Mouse (Mus musculus): Measurements from ENCODE around the gene Sass6. TPM values are rescaled to one million over a fixed set of nuclear protein-coding genes. Genes with fewer than 3 reads are reported as not detected.

The Sass6 gene
- total and polyA plus RNA-seq, 3 experiments, result 10.0 to 23.1 (median 12.4) TPM

DNA sequence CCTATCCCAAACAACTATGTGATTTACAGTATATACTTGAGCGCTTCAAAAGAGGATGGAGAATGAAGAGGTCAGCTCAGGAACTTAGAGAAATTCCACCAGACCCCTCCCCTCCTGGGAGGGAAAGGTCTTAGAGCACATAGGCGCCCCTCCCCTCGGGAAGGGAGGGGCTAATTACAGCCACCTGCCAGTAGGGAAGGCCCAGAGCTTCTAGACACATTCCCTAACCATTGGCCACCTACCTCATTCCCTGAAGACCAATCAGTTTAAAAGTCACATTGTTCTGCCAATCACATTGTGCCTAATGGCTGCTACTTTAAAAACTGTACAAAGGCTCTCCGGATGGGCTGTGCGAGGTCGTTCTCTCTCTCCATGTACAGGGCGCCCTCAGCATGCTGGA is 27.9 kb downstream of the Sass6 start:
- no peak overlapping the region for H3K9ac ChIP-seq (ENCODE audit: insufficient read depth, low read depth)
- no peaks in the 10 kb centered on the region for H3K27me3 ChIP-seq (replicated peaks)
- no peaks in the 10 kb centered on the region for H3K79me2 ChIP-seq (replicated peaks; ENCODE audit: control insufficient read depth, extremely low read depth, insufficient read depth, poor library complexity, severe bottlenecking)
- no peak for DNase-seq (ENCODE audit: extremely low read depth)
- in situ Hi-C loops (cut with MboI; ENCODE audit: low pct_ligation_motif_present, low pct_unique_long_range_greater_than_20kb, low sequenced_read_pairs), result no loop called here
- H3K4me1 ChIP-seq (ENCODE audit: control insufficient read depth in 1 of 2, insufficient read depth in 2 of 2), result peaks cover 2 to 5% of the 10 kb centered on the region in 2 experiments; a peak in 1 of 4 replicates
- H3K27ac ChIP-seq (ENCODE audit: insufficient read depth, low read depth), result no peak overlapping the region
- dilution Hi-C loops (cut with MboI; ENCODE audit: extremely low pct_ligation_motif_present, extremely low pct_unique_long_range_greater_than_20kb, low sequenced_read_pairs), result no loop called here
- peaks cover 16 to 66% of the 10 kb centered on the region in 2 experiments for H3K36me3 ChIP-seq (replicated peaks in 1 of 2; ENCODE audit: control insufficient read depth in 1 of 2, insufficient read depth in 1 of 2, low read length in 1 of 2)
- no peak for TF ChIP-seq PAX5 (IDR thresholded peaks at IDR 0.05; ENCODE audit: low read length)
- TF ChIP-seq JUND (conservative IDR thresholded peaks at IDR 0.05; ENCODE audit: low read depth, low read length), result no peak
- TF ChIP-seq USF2 (conservative IDR thresholded peaks at IDR 0.05; ENCODE audit: low read depth, low read length), result no peak
- no peak for TF ChIP-seq CHD1 (IDR thresholded peaks at IDR 0.05; ENCODE audit: low read depth, low read length)
- no peak for TF ChIP-seq ZC3H11A (IDR thresholded peaks at IDR 0.05; ENCODE audit: low read depth, low read length)
- no peak for TF ChIP-seq ZNF384 (IDR thresholded peaks at IDR 0.05; ENCODE audit: low read depth, low read length)
- TF ChIP-seq POLR2A (IDR thresholded peaks at IDR 0.05; ENCODE audit: low read depth, low read length), result no peak
- TF ChIP-seq MAX (IDR thresholded peaks at IDR 0.05; ENCODE audit: low read length), result no peak
- TF ChIP-seq KAT2A (IDR thresholded peaks at IDR 0.05; ENCODE audit: insufficient replicate concordance, low read length), result no peak
- TF ChIP-seq HCFC1 (IDR thresholded peaks at IDR 0.05; ENCODE audit: low read depth, low read length), result no peak
- TF ChIP-seq MYC (IDR thresholded peaks at IDR 0.05; ENCODE audit: low read depth, low read length), result no peak
- no peak for TF ChIP-seq BHLHE40 (IDR thresholded peaks at IDR 0.05; ENCODE audit: low read depth, low read length)
- TF ChIP-seq CTCF (conservative IDR thresholded peaks at IDR 0.05 in 1 of 2, IDR thresholded peaks at IDR 0.05 in 1 of 2; ENCODE audit: low read depth in 2 of 2, low read length in 2 of 2), result no peak
- H3K4me3 ChIP-seq (replicated peaks in 1 of 3; ENCODE audit: low read depth in 2 of 3, low read length in 2 of 3, poor library complexity in 1 of 3), result no peak overlapping the region
- H3K9me3 ChIP-seq (replicated peaks; ENCODE audit: low read length), result no peaks in the 10 kb centered on the region
- no peak overlapping the region for H3K4me2 ChIP-seq (ENCODE audit: insufficient read depth, low read depth, poor library complexity, severe bottlenecking)

DNA sequence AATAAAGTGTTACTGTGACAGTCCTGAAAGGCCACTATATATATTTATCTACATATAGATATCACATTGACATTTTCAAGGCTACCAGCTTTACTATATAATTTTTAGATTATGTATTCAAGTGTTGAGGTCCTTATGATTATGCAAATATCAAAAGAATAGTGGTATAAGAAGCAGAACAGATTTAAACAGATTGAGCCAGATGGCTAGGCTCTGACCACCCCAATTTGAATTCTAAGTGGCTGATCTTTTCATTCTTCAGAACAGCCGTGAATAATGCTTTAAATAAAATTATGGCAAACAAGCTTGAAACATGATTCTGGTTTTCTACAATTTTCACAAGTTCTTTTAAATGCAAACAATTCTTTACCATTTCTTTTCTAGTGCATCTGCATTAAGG is 36.7 kb downstream of the Sass6 start:
- no peaks in the 10 kb centered on the region; the same call in 1 of the 2 replicates for H3K79me2 ChIP-seq (replicated peaks; ENCODE audit: control insufficient read depth, extremely low read depth, insufficient read depth, poor library complexity, severe bottlenecking)
- no peak for TF ChIP-seq MAZ (IDR thresholded peaks at IDR 0.05; ENCODE audit: low read depth, low read length)
- TF ChIP-seq MXI1 (IDR thresholded peaks at IDR 0.05; ENCODE audit: low read depth, low read length), result no peak
- TF ChIP-seq SMC3 (IDR thresholded peaks at IDR 0.05; ENCODE audit: low read depth, low read length), result no peak
- no peak for TF ChIP-seq BHLHE40 (IDR thresholded peaks at IDR 0.05; ENCODE audit: low read depth, low read length)
- H3K27me3 ChIP-seq (replicated peaks), result no peaks in the 10 kb centered on the region
- H3K27ac ChIP-seq (ENCODE audit: insufficient read depth, low read depth), result no peak overlapping the region
- H3K9me3 ChIP-seq (replicated peaks; ENCODE audit: low read length), result no peaks in the 10 kb centered on the region
- in situ Hi-C loops (cut with MboI; ENCODE audit: low pct_ligation_motif_present, low pct_unique_long_range_greater_than_20kb, low sequenced_read_pairs) (no loop called here), dilution Hi-C loops (cut with MboI; ENCODE audit: extremely low pct_ligation_motif_present, extremely low pct_unique_long_range_greater_than_20kb, low sequenced_read_pairs) (no loop called here)
- no peak for DNase-seq (ENCODE audit: extremely low read depth)
- peaks cover 0 to 4% of the 10 kb centered on the region in 2 experiments; a peak in 1 of 4 replicates for H3K4me1 ChIP-seq (ENCODE audit: control insufficient read depth in 1 of 2, insufficient read depth in 2 of 2)
- no peak overlapping the region for H3K4me3 ChIP-seq (replicated peaks in 1 of 3; ENCODE audit: low read depth in 2 of 3, low read length in 2 of 3, poor library complexity in 1 of 3)
- H3K36me3 ChIP-seq (replicated peaks in 1 of 2; ENCODE audit: control insufficient read depth in 1 of 2, insufficient read depth in 1 of 2, low read length in 1 of 2), result peaks cover 41 to 85% of the 10 kb centered on the region in 2 experiments
- H3K9ac ChIP-seq (ENCODE audit: insufficient read depth, low read depth), result no peak overlapping the region
- H3K4me2 ChIP-seq (ENCODE audit: insufficient read depth, low read depth, poor library complexity, severe bottlenecking), result no peak overlapping the region
